Mouse (Mus musculus): ENCODE data around the gene Trim16. TPM values are rescaled to one million over a fixed set of nuclear protein-coding genes. Genes with fewer than 3 reads are reported as not detected.

The Trim16 gene
- polyA plus RNA-seq (2012; rRNA removed): 7.4 and 9.0 TPM in 2 replicates

DNA sequence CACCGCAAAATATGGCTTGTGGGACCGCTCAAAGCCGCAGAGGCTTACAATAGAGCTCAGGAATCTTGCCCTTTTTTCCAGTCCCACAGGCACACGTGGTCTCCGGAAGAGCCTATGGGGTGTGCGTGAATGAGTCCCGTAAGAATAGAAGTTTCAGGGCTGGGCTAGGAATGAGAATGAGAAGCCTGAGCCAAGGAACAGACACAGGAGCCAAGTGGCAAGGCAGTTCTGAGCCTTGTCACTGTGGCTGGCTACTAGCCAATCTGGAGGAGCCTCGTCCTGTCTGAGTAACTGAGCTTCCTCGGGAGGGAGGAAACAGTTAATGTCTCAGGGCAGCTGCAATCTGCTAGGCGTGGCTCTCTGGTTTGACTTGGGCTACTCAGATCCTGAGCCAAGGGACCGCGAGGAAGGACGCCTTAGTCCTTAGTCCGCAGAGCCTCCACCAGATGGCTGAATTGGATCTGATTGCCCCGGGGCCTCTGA is at the start of gene Trim16:
Trim16 (plus strand) TSS at position 173 of the 483 bp plus-strand sequence.
- H3K36me3 ChIP-seq (ENCODE audit: control insufficient read depth, insufficient read depth, low read length): no peaks in the 10 kb centered on the region
- H3K4me3 ChIP-seq (ENCODE audit: control insufficient read depth, insufficient read depth, low read length): peak within 1 kb of the TSS; percentile 34
- H3K27ac ChIP-seq (ENCODE audit: control insufficient read depth, insufficient read depth, low read length): no peak within 1 kb of the TSS
- H3K27me3 ChIP-seq (ENCODE audit: control insufficient read depth, insufficient read depth, low read length): no peaks in the 10 kb centered on the region
- 1% methylated on average over 15 of the region's 15 CpGs for WGBS
- TF ChIP-seq POLR2A (IDR thresholded peaks at IDR 0.05; ENCODE audit: control insufficient read depth, extremely low read depth, insufficient read depth, low read length, poor library complexity) (no peak), CTCF (IDR thresholded peaks at IDR 0.05; ENCODE audit: borderline replicate concordance, control insufficient read depth, extremely low read depth, insufficient read depth, low read length, poor library complexity) (no peak)
- peaks cover 25% of the 10 kb centered on the region for H3K4me1 ChIP-seq (replicated peaks; ENCODE audit: control insufficient read depth, insufficient read depth, low read length)
- peak; percentile 28 for DNase-seq

GRCm38 (mm10) chr11:62776510-62776909 is 43.5 kb upstream of the Trim16 start:
- Histone ChIP-seq H3K4me3 (ENCODE audit: control insufficient read depth, insufficient read depth, low read length) (no peak overlapping the region), H3K27ac (ENCODE audit: control insufficient read depth, insufficient read depth, low read length) (no peak overlapping the region), H3K27me3 (ENCODE audit: control insufficient read depth, insufficient read depth, low read length) (no peaks in the 10 kb centered on the region), H3K36me3 (ENCODE audit: control insufficient read depth, insufficient read depth, low read length) (peaks cover 24% of the 10 kb centered on the region), H3K4me1 (replicated peaks; ENCODE audit: control insufficient read depth, insufficient read depth, low read length) (no peaks in the 10 kb centered on the region)
- no peak for DNase-seq
- TF ChIP-seq CTCF (IDR thresholded peaks at IDR 0.05; ENCODE audit: borderline replicate concordance, control insufficient read depth, extremely low read depth, insufficient read depth, low read length, poor library complexity): no peak
- no peak for TF ChIP-seq POLR2A (IDR thresholded peaks at IDR 0.05; ENCODE audit: control insufficient read depth, extremely low read depth, insufficient read depth, low read length, poor library complexity)
- 96% methylated on average over 7 of the region's 7 CpGs for WGBS

DNA sequence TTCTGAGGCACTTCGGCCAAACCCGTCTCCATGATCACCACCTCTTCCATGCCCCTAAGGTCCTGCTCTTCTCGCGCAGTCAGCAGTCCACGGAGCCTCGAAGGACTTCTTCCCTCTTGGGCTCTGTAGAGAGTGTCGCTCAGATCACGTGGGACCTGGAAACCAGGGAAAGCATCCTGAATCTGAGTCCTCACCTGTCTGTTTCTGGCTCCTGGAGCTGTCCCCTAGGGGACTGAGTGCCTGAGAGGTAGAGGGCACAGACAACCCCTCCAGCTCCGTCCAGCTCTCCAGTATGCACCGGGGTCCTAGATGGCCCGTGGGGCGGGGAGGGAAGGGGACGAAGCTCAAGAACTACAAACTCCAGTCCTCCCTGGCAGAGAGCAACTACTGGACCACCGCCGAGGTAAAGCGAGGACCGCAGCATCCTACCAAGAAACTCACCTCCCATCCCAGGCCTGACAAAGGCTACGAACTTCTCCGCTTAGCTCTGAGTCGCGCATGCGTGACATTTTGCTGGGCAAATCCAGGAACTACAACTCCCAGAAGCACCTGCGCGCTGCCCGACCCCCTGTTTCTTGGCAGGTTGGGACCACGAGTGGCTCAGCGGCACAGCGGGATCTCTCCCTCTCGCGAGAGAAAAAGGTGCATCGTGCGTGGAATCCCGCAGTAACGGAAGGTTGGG is 31.0 kb upstream of the Trim16 start, which contains the start of gene Zfp286:
Zfp286 (minus strand) TSS at position 528 of the 682 bp plus-strand sequence.
- DNase-seq: peak; percentile 94
- peak; percentile 68 for TF ChIP-seq POLR2A (IDR thresholded peaks at IDR 0.05; ENCODE audit: control insufficient read depth, extremely low read depth, insufficient read depth, low read length, poor library complexity)
- peak; percentile 41; the same call in 1 of the 2 replicates for TF ChIP-seq CTCF (IDR thresholded peaks at IDR 0.05; ENCODE audit: borderline replicate concordance, control insufficient read depth, extremely low read depth, insufficient read depth, low read length, poor library complexity)
- Histone ChIP-seq H3K36me3 (ENCODE audit: control insufficient read depth, insufficient read depth, low read length) (no peaks in the 10 kb centered on the region), H3K27me3 (ENCODE audit: control insufficient read depth, insufficient read depth, low read length) (no peaks in the 10 kb centered on the region), H3K4me1 (replicated peaks; ENCODE audit: control insufficient read depth, insufficient read depth, low read length) (peaks cover 6% of the 10 kb centered on the region), H3K27ac (ENCODE audit: control insufficient read depth, insufficient read depth, low read length) (no peak within 1 kb of the TSS), H3K4me3 (ENCODE audit: control insufficient read depth, insufficient read depth, low read length) (peak within 1 kb of the TSS; percentile 90)
- WGBS: 9% methylated on average over 34 of the region's 34 CpGs

GRCm38 (mm10) chr11:62789617-62789936 is 30.5 kb upstream of the Trim16 start:
- peaks cover 6% of the 10 kb centered on the region for H3K4me1 ChIP-seq (replicated peaks; ENCODE audit: control insufficient read depth, insufficient read depth, low read length)
- WGBS: 65% methylated on average over 3 of the region's 3 CpGs
- no peaks in the 10 kb centered on the region for H3K36me3 ChIP-seq (ENCODE audit: control insufficient read depth, insufficient read depth, low read length)
- DNase-seq: no peak
- H3K27ac ChIP-seq (ENCODE audit: control insufficient read depth, insufficient read depth, low read length): no peak overlapping the region
- H3K27me3 ChIP-seq (ENCODE audit: control insufficient read depth, insufficient read depth, low read length): no peaks in the 10 kb centered on the region
- TF ChIP-seq POLR2A (IDR thresholded peaks at IDR 0.05; ENCODE audit: control insufficient read depth, extremely low read depth, insufficient read depth, low read length, poor library complexity): no peak
- no peak for TF ChIP-seq CTCF (IDR thresholded peaks at IDR 0.05; ENCODE audit: borderline replicate concordance, control insufficient read depth, extremely low read depth, insufficient read depth, low read length, poor library complexity)
- peak overlapping the region; percentile 90; the same call in 1 of the 2 replicates for H3K4me3 ChIP-seq (ENCODE audit: control insufficient read depth, insufficient read depth, low read length)

DNA sequence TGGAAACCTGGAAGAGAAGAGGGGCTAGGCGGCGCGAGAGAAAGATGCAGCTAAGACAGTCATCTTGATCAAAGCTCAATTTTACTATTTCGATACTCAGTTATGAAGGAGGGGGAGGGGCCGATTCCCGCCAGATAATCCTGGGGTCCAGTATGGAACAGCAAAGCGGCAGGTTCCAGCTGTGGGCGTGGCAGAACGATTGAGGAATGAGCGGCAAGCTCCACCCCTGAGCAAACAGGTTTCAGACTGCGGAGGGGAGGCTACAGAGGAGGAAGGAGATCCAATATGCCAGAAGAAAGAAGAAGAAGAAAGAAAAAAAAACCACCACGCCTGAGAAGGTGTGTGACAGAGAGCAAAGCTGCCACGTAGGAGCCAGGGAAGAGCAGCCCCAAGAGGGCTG is 15.9 kb upstream of the Trim16 start:
- TF ChIP-seq POLR2A (IDR thresholded peaks at IDR 0.05; ENCODE audit: control insufficient read depth, extremely low read depth, insufficient read depth, low read length, poor library complexity) (no peak), CTCF (IDR thresholded peaks at IDR 0.05; ENCODE audit: borderline replicate concordance, control insufficient read depth, extremely low read depth, insufficient read depth, low read length, poor library complexity) (no peak)
- no peak overlapping the region for H3K27ac ChIP-seq (ENCODE audit: control insufficient read depth, insufficient read depth, low read length)
- no peaks in the 10 kb centered on the region for H3K27me3 ChIP-seq (ENCODE audit: control insufficient read depth, insufficient read depth, low read length)
- DNase-seq: no peak
- H3K36me3 ChIP-seq (ENCODE audit: control insufficient read depth, insufficient read depth, low read length): no peaks in the 10 kb centered on the region
- no peak overlapping the region for H3K4me3 ChIP-seq (ENCODE audit: control insufficient read depth, insufficient read depth, low read length)
- 78% methylated on average over 13 of the region's 13 CpGs for WGBS
- no peaks in the 10 kb centered on the region for H3K4me1 ChIP-seq (replicated peaks; ENCODE audit: control insufficient read depth, insufficient read depth, low read length)

- no peak overlapping the region for H3K4me3 ChIP-seq (ENCODE audit: control insufficient read depth, insufficient read depth, low read length)
- H3K27ac ChIP-seq (ENCODE audit: control insufficient read depth, insufficient read depth, low read length): no peak overlapping the region
- no peaks in the 10 kb centered on the region for H3K4me1 ChIP-seq (replicated peaks; ENCODE audit: control insufficient read depth, insufficient read depth, low read length)
- TF ChIP-seq CTCF (IDR thresholded peaks at IDR 0.05; ENCODE audit: borderline replicate concordance, control insufficient read depth, extremely low read depth, insufficient read depth, low read length, poor library complexity) (no peak), POLR2A (IDR thresholded peaks at IDR 0.05; ENCODE audit: control insufficient read depth, extremely low read depth, insufficient read depth, low read length, poor library complexity) (no peak)
- 87% methylated on average over 2 of the region's 2 CpGs for WGBS
- no peaks in the 10 kb centered on the region for H3K27me3 ChIP-seq (ENCODE audit: control insufficient read depth, insufficient read depth, low read length)
- H3K36me3 ChIP-seq (ENCODE audit: control insufficient read depth, insufficient read depth, low read length): no peaks in the 10 kb centered on the region
- no peak for DNase-seq
Measured at GRCm38 (mm10) chr11:62807965-62808364, 12.1 kb upstream of the Trim16 start.
